Mouse (Mus musculus) right cerebral cortex, adult 18-20 months (tissue): ENCODE measurements at regions not wholly inside any gene's neighbourhood (a gene's known extent, or its start where the extent isn't known, plus 50 kb on each side); places are given as distances from the start of the nearest gene placed in this dataset.

ENCODE experiments used
- DNase-seq: peaks from one replicate; pipeline ENCODE4 v3.0.0; 2022; ENCODE audit warnings: mixed read lengths

- no peak for DNase-seq
These were observed 137.8 kb downstream of the Ets2 start for GRCm38 (mm10) chr16:95839512-95840253.

- no peak for DNase-seq
These were observed 137.1 kb downstream of the Ets2 start for GRCm38 (mm10) chr16:95838886-95839430.

- no peak for DNase-seq
These were observed 136.6 kb downstream of the Ets2 start for GRCm38 (mm10) chr16:95838478-95838846.

GRCm38 (mm10) chr16:95837723-95838477 lies 136.0 kb downstream of the Ets2 start:
- no peak for DNase-seq

- DNase-seq, result no peak
These were observed 134.1 kb downstream of the Ets2 start for GRCm38 (mm10) chr16:95835941-95836340.

GRCm38 (mm10) chr16:95834556-95835288 lies 132.8 kb downstream of the Ets2 start:
- DNase-seq, result no peak

- no peak for DNase-seq
These were observed 131.6 kb downstream of the Ets2 start for GRCm38 (mm10) chr16:95833455-95833854.

GRCm38 (mm10) chr16:95832346-95832739 lies 130.5 kb downstream of the Ets2 start:
- no peak for DNase-seq

GRCm38 (mm10) chr16:95831566-95832345 lies 129.9 kb downstream of the Ets2 start:
- peak; percentile 71 for DNase-seq

- DNase-seq, result no peak
These were observed 125.5 kb downstream of the Ets2 start for GRCm38 (mm10) chr16:95827402-95827737.

GRCm38 (mm10) chr16:95826681-95827401 lies 125.0 kb downstream of the Ets2 start:
- no peak for DNase-seq

GRCm38 (mm10) chr16:95825723-95826122 lies 123.8 kb downstream of the Ets2 start:
- DNase-seq, result peak; percentile 24

GRCm38 (mm10) chr16:95824720-95825534 lies 123.1 kb downstream of the Ets2 start:
- DNase-seq, result no peak

GRCm38 (mm10) chr16:95823803-95824202 lies 121.9 kb downstream of the Ets2 start:
- DNase-seq, result peak; percentile 38

GRCm38 (mm10) chr16:95821080-95821479 lies 119.2 kb downstream of the Ets2 start:
- no peak for DNase-seq

GRCm38 (mm10) chr16:95820606-95821005 lies 118.7 kb downstream of the Ets2 start:
- no peak for DNase-seq

GRCm38 (mm10) chr16:95820013-95820412 lies 118.1 kb downstream of the Ets2 start:
- no peak for DNase-seq

GRCm38 (mm10) chr16:95815966-95816365 lies 114.1 kb downstream of the Ets2 start:
- no peak for DNase-seq

GRCm38 (mm10) chr16:95815206-95815731 lies 113.4 kb downstream of the Ets2 start:
- no peak for DNase-seq

GRCm38 (mm10) chr16:95814513-95815118 lies 112.7 kb downstream of the Ets2 start:
- DNase-seq, result peak; percentile 73
